Mouse (Mus musculus) bone marrow macrophage, adult 2 months (primary cell): ENCODE results near the gene Hnrnpu. TPM values are rescaled to one million over a fixed set of nuclear protein-coding genes. Genes with fewer than 3 reads are reported as not detected.

ENCODE experiments used
- H3K27ac ChIP-seq: 2 replicates; pipeline ENCODE4 v1.5.1; 2012; ENCODE audit warnings: low read depth, low read length; ENCODE audit not compliant: insufficient read depth
- H3K4me1 ChIP-seq: 2 replicates; pipeline ENCODE4 v1.6.1; 2012; ENCODE audit warnings: low read length; ENCODE audit not compliant: control insufficient read depth, insufficient read depth
- H3K4me3 ChIP-seq: 2 replicates; pipeline ENCODE4 v1.5.1; 2012; ENCODE audit warnings: mild to moderate bottlenecking, low read length, moderate library complexity; ENCODE audit not compliant: insufficient read depth
- CTCF ChIP-seq: IDR thresholded peaks from 2 replicates; pipeline ENCODE4 v1.5.1; 2012; ENCODE audit warnings: low read depth, mild to moderate bottlenecking, low read length, moderate library complexity
- POLR2A ChIP-seq: IDR thresholded peaks from 2 replicates; pipeline ENCODE4 v1.6.1; 2012; ENCODE audit warnings: mild to moderate bottlenecking, low read depth, low read length, borderline replicate concordance
- polyA plus RNA-seq: library from polyadenylated mRNA; stranded (reverse); fragments of >200 nt; gene quantifications from 2 replicates; pipeline ENCODE4 v1.2.4, GENCODE M21; 2012; ENCODE audit not compliant: missing spikeins, insufficient read depth, insufficient read length

The Hnrnpu gene
- polyA plus RNA-seq, 1 experiment = 534 TPM

GRCm38 (mm10) chr1:178341435-178341834 is 3.8 kb upstream of the Hnrnpu start:
- Histone ChIP-seq H3K27ac (peak overlapping the region; percentile 94), H3K4me3 (no peak overlapping the region), H3K4me1 (peaks cover 26% of the 10 kb centered on the region)
- no peak for TF ChIP-seq POLR2A
- TF ChIP-seq CTCF = no peak

GRCm38 (mm10) chr1:178340213-178340612 is 2.6 kb upstream of the Hnrnpu start:
- TF ChIP-seq CTCF = no peak
- no peak for TF ChIP-seq POLR2A
- Histone ChIP-seq H3K27ac (no peak overlapping the region), H3K4me1 (peaks cover 26% of the 10 kb centered on the region)

DNA sequence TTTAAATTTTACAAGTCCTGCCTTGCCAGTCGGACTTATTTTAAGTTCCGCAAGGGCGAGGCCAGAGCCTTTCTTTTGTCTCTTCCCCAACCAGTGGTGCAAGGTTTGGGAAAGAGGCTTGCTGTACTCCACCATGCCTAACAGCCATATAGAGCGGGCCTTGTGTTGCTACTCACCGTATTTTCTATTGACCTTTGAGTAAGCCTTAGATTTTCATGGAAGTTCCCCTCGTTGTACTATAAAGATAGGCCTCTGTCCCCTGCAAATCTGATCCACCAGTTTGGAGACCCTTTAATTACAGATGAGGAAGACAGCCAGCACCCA is 683 bp upstream of the Hnrnpu start:
- Histone ChIP-seq H3K4me1 (peaks cover 26% of the 10 kb centered on the region), H3K4me3 (peak overlapping the region; percentile 83), H3K27ac (peak overlapping the region; percentile 100)
- TF ChIP-seq POLR2A = no peak
- no peak for TF ChIP-seq CTCF

More at GRCm38 (mm10) chr1:178340213-178340612, 2.6 kb upstream of the Hnrnpu start:
- no peak overlapping the region for H3K4me3 ChIP-seq

DNA sequence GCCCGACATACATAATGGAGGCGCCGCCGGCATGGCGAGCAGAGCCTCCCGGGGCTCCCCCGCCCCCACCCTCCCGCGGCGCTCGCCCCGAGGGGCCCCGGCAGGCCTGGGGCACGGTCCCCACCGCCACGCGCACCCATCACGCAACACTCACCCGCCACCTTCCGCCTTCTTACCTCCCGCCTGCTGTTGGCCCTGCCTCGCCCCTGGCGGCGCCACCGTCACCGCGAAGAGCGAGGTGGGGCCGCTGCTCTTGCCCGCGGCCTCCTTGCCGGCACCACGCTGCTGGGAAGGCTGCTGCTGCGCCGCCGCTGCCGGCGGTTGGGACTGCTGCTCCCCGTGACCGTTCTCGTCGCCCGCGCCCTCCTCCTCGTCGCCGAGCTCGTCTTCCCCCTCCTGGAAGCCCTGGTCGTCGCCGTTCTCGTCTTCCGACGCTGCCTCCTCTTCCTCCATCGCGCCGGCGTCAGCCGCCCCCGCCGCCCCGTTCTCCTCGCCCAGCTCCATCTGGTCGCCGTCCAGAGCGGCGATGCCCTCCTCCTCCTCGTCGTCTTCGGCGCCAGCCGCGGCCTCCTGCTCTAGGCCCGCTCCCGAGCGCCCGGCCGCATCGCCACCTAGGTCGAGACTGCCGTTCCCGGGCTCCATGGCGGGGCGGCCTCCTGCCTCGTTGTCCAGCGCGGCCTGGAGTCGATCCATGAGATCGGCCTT is 668 bp downstream of the Hnrnpu start:
- Histone ChIP-seq H3K4me3 (peak overlapping the region; percentile 91), H3K4me1 (peaks cover 31% of the 10 kb centered on the region), H3K27ac (peak overlapping the region; percentile 96)
- no peak for TF ChIP-seq POLR2A
- TF ChIP-seq CTCF = no peak

GRCm38 (mm10) chr1:178336289-178336775 is 1.3 kb downstream of the Hnrnpu start:
- TF ChIP-seq CTCF = no peak
- TF ChIP-seq POLR2A = no peak
- peak overlapping the region; percentile 91 for H3K4me3 ChIP-seq
- H3K27ac ChIP-seq = peak overlapping the region; percentile 96
- H3K4me1 ChIP-seq = peaks cover 29% of the 10 kb centered on the region

- Histone ChIP-seq H3K4me3 (peak overlapping the region; percentile 91), H3K4me1 (peaks cover 30% of the 10 kb centered on the region), H3K27ac (peak overlapping the region; percentile 94)
- no peak for TF ChIP-seq CTCF
- no peak for TF ChIP-seq POLR2A
These were observed 1.7 kb downstream of the Hnrnpu start for GRCm38 (mm10) chr1:178335860-178336261.

- peaks cover 31% of the 10 kb centered on the region for H3K4me1 ChIP-seq
- no peak overlapping the region for H3K4me3 ChIP-seq
- TF ChIP-seq CTCF (no peak), POLR2A (no peak)
- H3K27ac ChIP-seq = peak overlapping the region; percentile 26; the same call in 1 of the 2 replicates
These were observed 7.7 kb downstream of the Hnrnpu start for GRCm38 (mm10) chr1:178329946-178330345.

DNA sequence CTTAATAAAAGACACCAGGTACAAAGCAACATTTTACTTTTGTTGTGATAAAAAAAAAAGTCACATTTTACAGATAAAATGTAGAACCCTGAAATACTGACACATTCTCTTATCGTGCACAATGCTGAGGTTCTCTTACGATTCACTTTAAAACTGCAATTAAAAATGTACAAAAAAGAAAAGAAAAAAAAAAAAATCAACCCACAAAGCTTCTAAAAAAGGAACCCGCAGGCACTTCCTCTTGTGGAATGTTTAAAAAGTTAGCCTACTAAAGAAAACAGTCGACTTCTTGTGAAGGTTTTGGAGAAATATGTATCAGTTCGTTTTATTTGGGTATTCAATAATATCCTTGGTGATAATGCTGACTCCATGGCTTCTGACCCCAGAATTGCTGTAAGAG is 8.6 kb downstream of the Hnrnpu start:
- no peak for TF ChIP-seq POLR2A
- no peak for TF ChIP-seq CTCF
- Histone ChIP-seq H3K27ac (peak overlapping the region; percentile 40), H3K4me3 (no peak overlapping the region), H3K4me1 (peaks cover 31% of the 10 kb centered on the region)

DNA sequence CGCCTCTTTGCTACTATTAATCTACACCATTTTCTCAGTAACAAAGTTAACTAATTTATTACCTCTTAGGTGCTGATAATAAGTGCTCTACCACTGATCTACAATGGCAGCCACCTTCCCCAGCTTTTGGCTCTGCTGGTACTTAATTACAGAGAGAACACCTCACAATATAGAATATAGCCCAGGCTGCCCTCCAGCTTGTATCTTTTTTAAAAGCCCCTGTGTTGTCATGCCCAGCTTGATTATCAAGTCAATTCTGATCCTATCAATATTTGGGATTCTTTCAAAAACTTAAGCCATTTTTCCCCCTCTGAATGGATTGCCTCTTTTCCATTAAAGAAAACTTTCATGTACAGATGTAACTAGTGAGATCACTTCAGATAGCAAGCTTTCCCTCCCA is 10.6 kb downstream of the Hnrnpu start:
- Histone ChIP-seq H3K4me1 (peaks cover 22% of the 10 kb centered on the region), H3K4me3 (no peak overlapping the region), H3K27ac (no peak overlapping the region)
- TF ChIP-seq POLR2A (no peak), CTCF (no peak)

DNA sequence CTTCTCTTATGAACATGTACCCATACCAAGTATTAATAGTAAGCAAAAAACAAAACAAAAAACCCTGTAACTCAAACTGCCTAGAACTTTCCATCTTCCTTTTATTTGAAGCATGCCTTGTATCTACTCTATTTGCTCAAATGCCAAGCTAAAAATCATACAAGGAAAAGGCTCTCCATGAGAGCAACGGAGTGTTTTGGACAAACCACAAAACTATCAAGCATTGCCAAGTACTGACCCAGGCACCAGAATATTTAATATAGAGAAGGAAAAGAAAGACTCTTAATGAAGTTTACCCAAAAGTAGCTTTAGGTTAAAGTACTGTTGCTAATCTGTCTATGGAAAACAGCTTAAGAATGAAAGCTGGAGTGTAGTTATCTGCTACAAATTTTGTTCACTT is 11.2 kb downstream of the Hnrnpu start:
- Histone ChIP-seq H3K4me1 (peaks cover 17% of the 10 kb centered on the region), H3K4me3 (no peak overlapping the region), H3K27ac (no peak overlapping the region)
- TF ChIP-seq CTCF (no peak), POLR2A (no peak)
